In genomic region chr5:21394562-21394961, GRCm38 (mm10) we compare ENCODE assay signal across 23 mouse cellular contexts. TPM values are rescaled to one million over a fixed set of nuclear protein-coding genes. Genes with fewer than 3 reads are reported as not detected.
"Had no signal": no experiment of that assay in that cellular context is flagged by ENCODE, and none has a peak within 500 bp of the region (broad histone marks: within the 10 kb centered on the region; RNA-seq: fewer than 3 reads in every experiment).

No protein-coding gene starts in this region.

- H3K4me2 ChIP-seq: kidney, embryonic 15.5 days; limb, embryonic 13.5 days; liver, embryonic 12.5 days; liver, embryonic 15.5 days; midbrain, embryonic 12.5 days; midbrain, embryonic 15.5 days; neural tube, embryonic 12.5 days; neural tube, embryonic 15.5 days had no signal

- DNase-seq: kidney, postnatal 10 days; kidney, postnatal 36 days; layer of hippocampus, postnatal 36 days; liver; lung, adult 18-20 months; lung, postnatal 14 days; right cerebral cortex, adult 18-20 months; right cerebral cortex, postnatal 14 days; right cerebral cortex, postnatal 4 days; thymus, adult 2 months; thymus, postnatal 14 days; thymus, postnatal 4 days had no signal

- H3K27ac ChIP-seq: kidney, embryonic 15.5 days; left cerebral cortex, adult 2 months; limb, embryonic 13.5 days; liver, embryonic 12.5 days; liver, embryonic 15.5 days; macrophage; midbrain, embryonic 12.5 days; midbrain, embryonic 15.5 days; neural tube, embryonic 12.5 days; neural tube, embryonic 15.5 days; stomach, postnatal 0 days had no signal

- H3K9ac ChIP-seq: kidney, embryonic 15.5 days; limb, embryonic 13.5 days; liver, embryonic 12.5 days; liver, embryonic 15.5 days; midbrain, embryonic 12.5 days; midbrain, embryonic 15.5 days; neural tube, embryonic 12.5 days; neural tube, embryonic 15.5 days had no signal

- H3K4me3 ChIP-seq: kidney, embryonic 15.5 days; left cerebral cortex, adult 2 months; limb, embryonic 13.5 days; liver, embryonic 12.5 days; liver, embryonic 15.5 days; midbrain, embryonic 12.5 days; midbrain, embryonic 15.5 days; neural tube, embryonic 12.5 days; neural tube, embryonic 15.5 days had no signal

- H3K9me3 ChIP-seq: kidney, embryonic 15.5 days; limb, embryonic 13.5 days; liver, embryonic 12.5 days; liver, embryonic 15.5 days; midbrain, embryonic 12.5 days; midbrain, embryonic 15.5 days; neural tube, embryonic 12.5 days; neural tube, embryonic 15.5 days had no signal

- H3K4me1 ChIP-seq: midbrain, embryonic 15.5 days; neural tube, embryonic 12.5 days had no signal

- H3K36me3 ChIP-seq: kidney, embryonic 15.5 days; limb, embryonic 13.5 days; liver, embryonic 12.5 days; liver, embryonic 15.5 days; midbrain, embryonic 12.5 days; midbrain, embryonic 15.5 days; neural tube, embryonic 12.5 days; neural tube, embryonic 15.5 days had no signal

- H3K27me3 ChIP-seq: kidney, embryonic 15.5 days; limb, embryonic 13.5 days; liver, embryonic 12.5 days; liver, embryonic 15.5 days; midbrain, embryonic 12.5 days; midbrain, embryonic 15.5 days; neural tube, embryonic 12.5 days; neural tube, embryonic 15.5 days had no signal

- ATAC-seq: liver, embryonic 12.5 days; midbrain, embryonic 15.5 days had no signal

RNA-seq across cellular contexts. Expression of gene Ccdc146, which starts 29.9 kb away (rescaled TPM):
- polyA plus RNA-seq: kidney, embryonic 15.5 days; limb, embryonic 13.5 days; liver, embryonic 12.5 days; liver, embryonic 15.5 days; macrophage; thymus, adult 2 months had no signal
